Mouse (Mus musculus) hindbrain, embryonic 13.5 days (tissue): ENCODE results near the gene Alad. TPM values are rescaled to one million over a fixed set of nuclear protein-coding genes. Genes with fewer than 3 reads are reported as not detected.
A peak's percentile ranks its signal among the peaks of the same experiment; 100 is the strongest.

Experiments used
- ATAC-seq: fragments of 200-750 bp; cut with Nextera tagmentation; 2 replicates; pipeline ENCODE4 v1.8.0; 2017; ENCODE audit warnings: moderate TSS enrichment; ENCODE audit not compliant: low FRiP score
- H3K27ac ChIP-seq: fragments of 300-500 bp; sonication (generic); 2 replicates; pipeline ENCODE4 v1.5.1; 2015; ENCODE audit warnings: inconsistent platforms, mild to moderate bottlenecking, moderate library complexity
- H3K27me3 ChIP-seq: fragments of 300-500 bp; sonication (generic); 2 replicates; pipeline ENCODE4 v1.6.1; 2015; ENCODE audit warnings: mild to moderate bottlenecking, inconsistent platforms
- H3K36me3 ChIP-seq: fragments of 300-500 bp; sonication (generic); 2 replicates; pipeline ENCODE4 v1.6.1; 2015; ENCODE audit warnings: mild to moderate bottlenecking, inconsistent platforms
- H3K4me1 ChIP-seq: fragments of 300-500 bp; sonication (generic); replicated peaks from 2 replicates; pipeline ENCODE4 v1.6.1; 2015; ENCODE audit warnings: inconsistent platforms
- H3K4me2 ChIP-seq: fragments of 300-500 bp; sonication (generic); 2 replicates; pipeline ENCODE4 v1.6.1; 2015; ENCODE audit warnings: inconsistent platforms, mild to moderate bottlenecking, moderate library complexity
- H3K4me3 ChIP-seq: fragments of 300-500 bp; sonication (generic); 2 replicates; pipeline ENCODE4 v1.5.1; 2015; ENCODE audit warnings: mild to moderate bottlenecking, inconsistent platforms
- H3K9ac ChIP-seq: fragments of 300-500 bp; sonication (generic); 2 replicates; pipeline ENCODE4 v1.6.1; 2015; ENCODE audit warnings: mild to moderate bottlenecking, inconsistent platforms
- H3K9me3 ChIP-seq: fragments of 300-500 bp; sonication (generic); 2 replicates; pipeline ENCODE4 v1.6.1; 2016; ENCODE audit warnings: inconsistent platforms
- WGBS: fragments of 180-500 bp; shearing (Covaris S2); methylation state at CpG from one replicate; pipeline ENCODE4 v1.1.7; 2015; 5-methylcytosine and 5-hydroxymethylcytosine counted together
- polyA plus RNA-seq: library from polyadenylated mRNA; unstranded; fragments of >200 nt; fragmentation: Nextera tagmentation; extraction: Ambion mirVana; gene quantifications from 2 replicates; pipeline ENCODE4 v1.2.1, GENCODE M21; 2015

Gene Alad
- 64.2 and 66.1 TPM in 2 replicates for polyA plus RNA-seq

DNA sequence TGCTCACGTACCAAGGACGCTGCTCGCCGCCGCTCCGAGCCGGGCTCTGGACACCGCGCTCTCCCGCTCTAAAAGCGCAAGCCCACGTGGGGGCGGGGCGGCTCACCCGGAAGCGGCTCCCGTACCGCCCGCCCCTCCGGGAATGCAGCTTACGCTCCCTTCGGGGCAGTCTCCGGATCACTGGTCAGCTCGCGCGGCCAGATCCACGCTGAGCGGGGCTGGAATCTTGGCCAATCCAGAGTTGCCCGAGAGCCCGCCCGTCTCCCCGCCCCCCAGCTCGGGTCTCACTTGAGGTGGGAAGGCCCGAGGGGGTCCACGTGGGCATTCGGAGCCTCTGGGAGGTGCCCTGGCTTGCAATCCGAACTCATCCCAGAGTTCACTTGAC, at the start of gene Alad:
Gene Alad, minus strand, starts transcription at position 70 of the 385 bp plus-strand sequence.
- H3K36me3 ChIP-seq, result no peaks in the 10 kb centered on the region
- peak within 1 kb of the TSS; percentile 78 for H3K4me3 ChIP-seq
- peaks cover 41% of the 10 kb centered on the region for H3K4me1 ChIP-seq
- peak within 1 kb of the TSS; percentile 64 for H3K4me2 ChIP-seq
- peak within 1 kb of the TSS; percentile 86 for H3K27ac ChIP-seq
- peak within 1 kb of the TSS; percentile 87 for H3K9ac ChIP-seq
- WGBS, result under 1% methylated on average over 37 of the region's 37 CpGs
- no peaks in the 10 kb centered on the region for H3K27me3 ChIP-seq
- H3K9me3 ChIP-seq, result no peaks in the 10 kb centered on the region
- peak; percentile 88 for ATAC-seq

DNA sequence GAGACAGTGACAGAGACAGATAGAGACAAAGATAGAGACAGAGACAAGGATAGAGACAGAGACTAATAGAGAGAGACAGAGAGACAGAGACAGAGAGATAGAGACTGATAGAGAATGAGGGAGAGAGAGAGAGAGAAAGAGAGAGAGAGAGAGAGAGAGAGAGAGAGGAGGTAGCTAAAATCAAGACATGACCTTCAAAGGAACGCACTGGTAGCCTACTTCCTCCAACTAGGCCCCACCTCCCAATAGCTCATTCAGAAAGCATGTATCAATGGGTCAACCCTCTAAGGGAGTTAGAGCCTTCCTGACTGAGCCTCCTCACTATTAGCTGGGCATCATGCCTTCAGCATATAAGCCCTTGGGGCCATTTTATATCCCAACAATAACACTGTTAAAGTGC, 48.6 kb upstream of the Alad start:
- H3K9ac ChIP-seq, result no peak overlapping the region
- WGBS, result 94% methylated on average over 1 of the region's 1 CpGs
- no peaks in the 10 kb centered on the region for H3K9me3 ChIP-seq
- H3K4me3 ChIP-seq, result no peak overlapping the region
- H3K27me3 ChIP-seq, result no peaks in the 10 kb centered on the region
- H3K36me3 ChIP-seq, result no peaks in the 10 kb centered on the region
- H3K4me2 ChIP-seq, result no peak overlapping the region
- no peak overlapping the region for H3K27ac ChIP-seq
- no peaks in the 10 kb centered on the region for H3K4me1 ChIP-seq
- ATAC-seq, result no peak

DNA sequence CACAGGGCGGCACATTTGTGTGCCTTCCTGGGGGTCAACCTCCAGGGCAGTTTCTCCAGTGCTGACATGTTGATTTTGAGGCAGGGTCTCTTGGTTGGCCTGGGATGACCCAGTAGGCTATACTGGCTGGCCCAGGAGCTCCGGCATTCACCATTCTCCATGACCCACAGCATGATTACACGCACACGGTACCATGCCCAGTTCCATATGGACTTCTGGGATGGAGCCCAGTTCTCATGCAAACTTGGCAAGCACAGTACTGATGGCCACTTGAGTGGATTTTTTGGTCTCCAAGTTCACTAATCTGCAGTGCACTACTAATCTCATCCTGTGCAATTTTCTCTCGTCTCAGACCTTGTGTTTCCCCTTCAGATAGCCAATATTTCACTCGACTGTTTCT, 48.0 kb upstream of the Alad start:
- no peaks in the 10 kb centered on the region for H3K4me1 ChIP-seq
- no peak for ATAC-seq
- no peak overlapping the region for H3K9ac ChIP-seq
- no peaks in the 10 kb centered on the region for H3K27me3 ChIP-seq
- no peak overlapping the region for H3K4me3 ChIP-seq
- no peaks in the 10 kb centered on the region for H3K9me3 ChIP-seq
- 93% methylated on average over 6 of the region's 6 CpGs for WGBS
- no peak overlapping the region for H3K4me2 ChIP-seq
- H3K36me3 ChIP-seq, result no peaks in the 10 kb centered on the region
- no peak overlapping the region for H3K27ac ChIP-seq

DNA sequence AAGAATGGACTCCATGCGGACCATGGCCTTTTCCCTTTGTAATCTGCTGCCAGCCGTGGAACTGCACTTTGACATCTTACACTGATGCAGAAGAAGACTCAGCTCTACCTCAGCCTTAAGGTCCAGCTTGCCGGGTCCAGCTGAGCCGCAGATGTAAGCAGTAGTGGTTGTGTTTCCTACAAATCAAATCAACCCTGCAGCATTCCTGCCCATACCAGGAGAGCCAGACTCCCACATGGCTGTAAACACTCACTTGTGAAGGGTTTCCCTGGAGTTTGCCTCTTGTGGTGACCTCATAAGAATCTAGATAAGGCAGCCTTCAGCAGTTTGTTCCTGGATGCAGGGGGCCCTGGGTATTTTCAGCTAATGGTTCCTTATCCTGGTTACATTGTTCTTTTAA, 46.8 kb upstream of the Alad start:
- Histone ChIP-seq H3K4me3 (no peak overlapping the region), H3K27me3 (no peaks in the 10 kb centered on the region), H3K36me3 (no peaks in the 10 kb centered on the region), H3K9me3 (no peaks in the 10 kb centered on the region), H3K4me1 (peaks cover 1% of the 10 kb centered on the region), H3K4me2 (no peak overlapping the region), H3K9ac (no peak overlapping the region), H3K27ac (no peak overlapping the region)
- 86% methylated on average over 4 of the region's 4 CpGs for WGBS
- ATAC-seq, result no peak

GRCm38 (mm10) chr4:62562006-62562405, 42.3 kb upstream of the Alad start:
- H3K4me3 ChIP-seq, result no peak overlapping the region
- H3K4me1 ChIP-seq, result peaks cover 3% of the 10 kb centered on the region
- WGBS, result 79% methylated on average over 3 of the region's 4 CpGs
- H3K27ac ChIP-seq, result no peak overlapping the region
- no peaks in the 10 kb centered on the region for H3K36me3 ChIP-seq
- ATAC-seq, result no peak
- H3K27me3 ChIP-seq, result no peaks in the 10 kb centered on the region
- H3K4me2 ChIP-seq, result no peak overlapping the region
- no peaks in the 10 kb centered on the region for H3K9me3 ChIP-seq
- H3K9ac ChIP-seq, result no peak overlapping the region; the same call in 1 of the 2 replicates

DNA sequence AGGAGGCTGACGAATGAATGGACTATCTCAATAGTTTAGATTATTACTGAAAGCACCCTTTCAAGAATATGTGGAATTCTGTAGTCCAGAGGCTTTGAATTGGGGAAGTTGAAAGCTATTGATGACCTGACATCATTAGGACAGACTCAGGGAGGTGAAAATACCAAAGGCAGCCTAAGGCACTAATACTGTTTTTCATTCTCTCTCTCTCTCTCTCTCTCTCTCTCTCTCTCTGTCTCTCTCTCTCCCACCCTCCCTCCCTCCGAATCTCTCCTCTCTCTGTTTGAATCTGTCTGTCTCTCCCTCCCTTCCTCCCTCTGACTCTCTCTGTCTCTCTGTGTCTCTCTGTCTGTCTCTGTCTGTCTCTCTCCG, 41.9 kb upstream of the Alad start:
- no peaks in the 10 kb centered on the region for H3K9me3 ChIP-seq
- H3K27me3 ChIP-seq, result no peaks in the 10 kb centered on the region
- no peaks in the 10 kb centered on the region for H3K36me3 ChIP-seq
- no peak overlapping the region for H3K4me3 ChIP-seq
- no peak overlapping the region for H3K4me2 ChIP-seq
- ATAC-seq, result peak; percentile 57
- 47% methylated on average over 3 of the region's 3 CpGs for WGBS
- H3K9ac ChIP-seq, result peak overlapping the region; percentile 51; the same call in 1 of the 2 replicates
- peaks cover 3% of the 10 kb centered on the region for H3K4me1 ChIP-seq
- no peak overlapping the region for H3K27ac ChIP-seq

DNA sequence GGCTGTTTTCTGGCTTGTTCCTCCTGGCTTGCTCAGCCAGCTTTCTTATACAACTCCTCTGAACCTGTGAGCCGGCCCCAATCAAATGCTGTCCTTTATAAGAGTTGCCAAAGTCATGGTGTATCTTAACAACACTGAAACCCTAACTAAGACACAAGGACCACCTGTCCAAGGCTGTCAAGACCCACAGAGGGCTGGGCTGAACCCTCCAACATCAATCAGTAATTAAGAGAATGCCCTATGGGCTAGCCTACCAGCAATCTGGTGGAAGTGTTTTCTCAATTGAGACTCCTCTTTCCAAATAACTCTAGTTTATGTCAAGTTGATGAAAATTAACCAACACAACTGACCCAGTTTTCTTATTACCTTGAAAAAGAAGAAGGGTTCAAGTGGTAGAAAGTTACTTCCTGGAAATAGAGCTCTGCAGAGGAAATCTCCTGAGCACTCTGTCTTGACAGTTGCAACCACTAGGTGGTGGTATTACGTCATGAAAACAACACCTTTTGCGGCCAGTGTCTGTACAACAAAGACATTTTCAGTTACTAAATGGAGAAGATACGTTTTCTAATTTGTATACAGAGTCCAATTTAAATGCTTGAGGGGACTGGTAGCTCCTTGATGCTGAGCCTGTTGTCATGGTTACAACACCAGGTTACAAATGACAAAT, 41.4 kb upstream of the Alad start:
- no peaks in the 10 kb centered on the region for H3K36me3 ChIP-seq
- ATAC-seq, result peak; percentile 83
- H3K4me1 ChIP-seq, result peaks cover 3% of the 10 kb centered on the region
- no peaks in the 10 kb centered on the region for H3K27me3 ChIP-seq
- no peaks in the 10 kb centered on the region for H3K9me3 ChIP-seq
- no peak overlapping the region for H3K4me2 ChIP-seq
- WGBS, result 23% methylated on average over 4 of the region's 4 CpGs
- no peak overlapping the region for H3K27ac ChIP-seq
- H3K4me3 ChIP-seq, result no peak overlapping the region
- peak overlapping the region; percentile 51; the same call in 1 of the 2 replicates for H3K9ac ChIP-seq

DNA sequence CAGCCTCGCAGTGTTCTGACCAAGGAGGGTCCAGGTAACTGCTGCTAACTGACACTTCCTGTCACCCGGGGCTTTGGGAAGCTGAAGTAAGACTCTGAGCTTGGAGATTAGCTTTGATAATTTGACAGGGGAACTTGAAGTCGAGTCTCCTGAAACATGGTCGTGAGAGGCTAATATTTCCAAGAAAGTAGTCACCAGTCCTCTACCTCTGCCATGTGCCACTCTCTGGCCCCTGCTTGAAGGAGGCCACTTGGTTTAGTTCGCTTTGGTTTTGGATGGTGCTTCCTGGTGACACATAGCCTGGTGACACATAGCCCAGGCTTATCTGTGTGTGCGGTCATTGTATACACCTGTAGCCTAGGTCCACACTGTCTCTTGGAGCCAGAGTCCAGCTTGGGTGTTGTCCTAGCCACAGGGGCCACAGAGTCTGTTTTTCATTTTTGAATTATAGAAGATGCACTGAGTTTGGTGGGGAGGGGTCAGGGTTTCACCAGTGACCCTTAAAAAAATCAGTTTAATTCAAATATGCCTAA, 40.1 kb upstream of the Alad start, which contains the start of gene Rgs3:
Gene Rgs3, plus strand, starts transcription at position 51 of the 533 bp plus-strand sequence.
- no peak for ATAC-seq
- Histone ChIP-seq H3K9me3 (no peaks in the 10 kb centered on the region), H3K36me3 (no peaks in the 10 kb centered on the region), H3K4me1 (peaks cover 3% of the 10 kb centered on the region), H3K27ac (no peak within 1 kb of the TSS), H3K4me2 (no peak within 1 kb of the TSS), H3K9ac (peak within 1 kb of the TSS; percentile 25; the same call in 1 of the 2 replicates), H3K4me3 (no peak within 1 kb of the TSS), H3K27me3 (no peaks in the 10 kb centered on the region)
- 76% methylated on average over 6 of the region's 6 CpGs for WGBS

GRCm38 (mm10) chr4:62557436-62557835, 37.7 kb upstream of the Alad start:
- WGBS, result 85% methylated on average over 3 of the region's 3 CpGs
- Histone ChIP-seq H3K27ac (no peak overlapping the region), H3K4me2 (no peak overlapping the region), H3K4me3 (no peak overlapping the region), H3K36me3 (no peaks in the 10 kb centered on the region), H3K9me3 (no peaks in the 10 kb centered on the region), H3K27me3 (no peaks in the 10 kb centered on the region), H3K9ac (no peak overlapping the region), H3K4me1 (peaks cover 3% of the 10 kb centered on the region)
- no peak for ATAC-seq

DNA sequence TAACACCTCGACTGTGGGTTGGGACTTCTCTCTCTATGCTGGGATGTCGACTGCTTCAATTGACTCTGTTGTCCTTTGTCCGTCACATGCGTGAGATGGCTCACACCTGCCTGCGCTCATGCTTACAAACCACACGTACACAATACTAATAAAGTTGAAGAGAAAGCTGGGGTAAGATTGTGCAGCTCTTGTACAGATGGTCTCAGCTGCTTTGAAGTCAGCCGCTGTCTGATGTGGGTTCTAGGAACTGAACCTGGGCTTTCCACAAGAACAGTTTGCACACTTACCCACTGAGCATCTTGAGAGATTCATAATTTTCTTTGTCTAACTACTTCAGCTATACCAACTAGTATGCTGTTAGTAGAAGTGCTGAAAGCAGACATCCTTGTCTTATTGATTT, 32.2 kb upstream of the Alad start:
- no peak overlapping the region for H3K9ac ChIP-seq
- no peak overlapping the region for H3K4me2 ChIP-seq
- no peak overlapping the region for H3K27ac ChIP-seq
- 89% methylated on average over 7 of the region's 7 CpGs for WGBS
- H3K4me1 ChIP-seq, result no peaks in the 10 kb centered on the region
- ATAC-seq, result no peak
- no peaks in the 10 kb centered on the region for H3K9me3 ChIP-seq
- H3K36me3 ChIP-seq, result no peaks in the 10 kb centered on the region
- H3K4me3 ChIP-seq, result no peak overlapping the region
- no peaks in the 10 kb centered on the region for H3K27me3 ChIP-seq

GRCm38 (mm10) chr4:62544801-62545200, 25.1 kb upstream of the Alad start:
- no peak overlapping the region for H3K27ac ChIP-seq
- no peak overlapping the region for H3K4me2 ChIP-seq
- no peaks in the 10 kb centered on the region for H3K27me3 ChIP-seq
- no peaks in the 10 kb centered on the region for H3K36me3 ChIP-seq
- H3K9ac ChIP-seq, result no peak overlapping the region
- no peak overlapping the region for H3K4me3 ChIP-seq
- H3K4me1 ChIP-seq, result no peaks in the 10 kb centered on the region
- H3K9me3 ChIP-seq, result peaks cover 3% of the 10 kb centered on the region; the same call in 1 of the 2 replicates
- no peak for ATAC-seq

GRCm38 (mm10) chr4:62543782-62544181, 24.1 kb upstream of the Alad start:
- no peak for ATAC-seq
- H3K4me2 ChIP-seq, result no peak overlapping the region
- 89% methylated on average over 6 of the region's 6 CpGs for WGBS
- H3K9ac ChIP-seq, result no peak overlapping the region
- no peaks in the 10 kb centered on the region for H3K27me3 ChIP-seq
- H3K36me3 ChIP-seq, result no peaks in the 10 kb centered on the region
- H3K4me1 ChIP-seq, result no peaks in the 10 kb centered on the region
- no peak overlapping the region for H3K27ac ChIP-seq
- no peak overlapping the region for H3K4me3 ChIP-seq
- H3K9me3 ChIP-seq, result peaks cover 3% of the 10 kb centered on the region; the same call in 1 of the 2 replicates

DNA sequence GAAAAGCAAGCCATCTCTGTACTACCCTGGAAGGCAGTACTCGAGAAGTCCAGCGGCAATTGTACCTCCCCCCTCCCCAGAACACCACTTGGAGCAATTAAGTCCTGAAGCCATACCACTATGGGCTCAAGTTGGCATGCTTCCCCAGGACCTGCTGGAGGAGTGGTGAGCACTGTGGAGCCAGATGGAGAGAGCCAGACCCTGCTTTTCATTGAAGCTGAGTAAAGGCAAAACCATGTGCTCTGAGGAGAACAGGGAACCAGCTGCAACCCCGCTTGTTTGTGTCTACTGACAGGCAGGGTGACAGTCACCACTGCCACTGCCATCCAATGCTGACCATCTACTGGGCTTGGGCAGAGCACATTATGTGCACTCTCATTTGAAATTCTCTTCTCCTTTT, 22.1 kb upstream of the Alad start:
- ATAC-seq, result no peak
- WGBS, result 82% methylated on average over 3 of the region's 3 CpGs
- peaks cover 3% of the 10 kb centered on the region; the same call in 1 of the 2 replicates for H3K9me3 ChIP-seq
- H3K4me1 ChIP-seq, result no peaks in the 10 kb centered on the region
- no peak overlapping the region for H3K9ac ChIP-seq
- no peaks in the 10 kb centered on the region for H3K36me3 ChIP-seq
- H3K4me2 ChIP-seq, result no peak overlapping the region
- no peak overlapping the region for H3K4me3 ChIP-seq
- H3K27me3 ChIP-seq, result no peaks in the 10 kb centered on the region
- no peak overlapping the region for H3K27ac ChIP-seq
